Mouse (Mus musculus) B cell, adult 67 days (primary cell): ENCODE results near the gene Chrng. TPM values are rescaled to one million over a fixed set of nuclear protein-coding genes. Genes with fewer than 3 reads are reported as not detected.

ENCODE experiments used
- total RNA-seq, 2 experiments: library from RNA; stranded (reverse); gene quantifications; 4 replicates each; pipeline ENCODE4 v1.2.4; 2023

Gene Chrng
- not detected for total RNA-seq

DNA sequence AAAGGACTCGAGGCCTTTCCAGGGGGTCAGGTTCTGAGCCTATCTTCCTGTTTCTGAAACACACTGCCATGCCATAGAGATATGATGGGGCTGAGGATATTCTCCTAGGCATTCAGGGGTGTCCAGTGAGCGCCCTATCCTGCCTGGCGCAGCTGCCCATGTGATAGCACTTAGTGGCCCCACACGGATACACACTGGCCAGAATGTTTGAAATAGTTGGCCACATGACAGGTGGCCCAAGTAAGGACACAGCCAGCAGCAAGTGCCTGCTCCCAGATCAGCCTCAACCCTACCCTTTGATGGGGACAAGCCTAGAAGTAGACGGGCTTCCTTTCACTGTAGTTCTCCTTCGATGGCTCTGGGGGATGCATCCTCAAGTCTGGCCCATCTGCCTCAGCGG lies at the start of gene Chrng:
Gene Chrng, plus strand, starts transcription at position 193 of the 400 bp plus-strand sequence.

DNA sequence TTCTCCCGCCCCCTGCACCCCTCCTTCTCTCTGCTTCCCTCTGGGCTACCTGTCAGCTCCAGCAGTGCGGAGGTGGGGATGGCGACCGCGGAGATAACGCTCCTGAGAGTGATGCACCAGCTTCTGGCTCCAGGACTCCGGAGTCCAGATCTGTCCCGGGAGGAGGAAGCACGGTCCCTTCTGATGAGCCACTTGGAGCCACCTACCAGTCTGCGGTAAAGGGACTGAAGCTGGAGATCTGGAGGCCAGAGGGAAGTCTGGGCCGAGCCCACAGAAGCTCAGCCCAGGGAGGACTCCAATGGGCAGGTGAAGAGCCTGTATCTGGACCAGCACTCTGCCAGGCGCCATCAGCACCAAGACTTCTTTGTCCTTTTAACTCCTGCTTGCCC lies 48.3 kb upstream of the Chrng start, which contains the start of gene Ecel1:
Gene Ecel1, minus strand, starts transcription at position 323 of the 389 bp plus-strand sequence.

DNA sequence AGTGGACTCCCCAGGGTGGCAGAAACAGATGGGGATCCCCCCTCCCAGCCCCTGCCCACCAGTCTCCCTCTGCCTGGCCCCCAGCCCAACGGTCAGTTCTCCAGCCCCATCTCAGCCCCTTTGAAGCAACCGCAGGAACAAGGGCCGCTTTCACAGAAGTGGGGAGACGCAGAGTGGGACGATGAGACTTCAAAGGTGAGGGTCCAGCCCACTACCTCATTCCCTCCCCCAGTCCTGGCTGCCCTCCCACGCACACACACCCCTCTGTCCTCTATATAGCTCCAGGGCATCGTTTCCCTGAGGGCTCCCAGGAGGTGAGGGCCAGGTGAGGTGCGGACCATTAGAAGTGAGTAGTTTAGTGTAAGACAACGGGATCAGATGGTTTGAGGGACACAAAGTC lies 21.4 kb upstream of the Chrng start, which contains the start of gene Prss56:
Gene Prss56, plus strand, starts transcription at position 301 of the 400 bp plus-strand sequence.

DNA sequence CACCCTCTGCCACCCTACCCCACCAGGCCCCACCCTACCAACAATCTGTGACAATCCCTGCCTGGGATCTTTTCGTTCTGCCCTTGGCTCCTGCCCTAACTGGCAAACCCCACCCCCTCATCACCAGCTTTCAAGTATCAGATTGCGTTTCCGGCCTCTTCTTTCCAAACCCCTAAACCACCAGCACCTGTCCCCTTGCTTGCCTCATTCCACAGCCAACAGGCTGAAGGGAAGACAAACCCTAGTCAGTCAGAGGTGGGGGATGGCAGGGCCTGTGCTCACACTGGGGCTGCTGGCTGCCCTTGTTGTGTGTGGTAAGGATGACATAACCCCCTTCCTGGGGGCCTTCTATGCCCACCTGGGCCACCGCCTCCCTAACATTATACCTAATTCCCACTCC lies 14.0 kb upstream of the Chrng start, which contains the start of gene Chrnd:
Gene Chrnd, plus strand, starts transcription at position 179 of the 400 bp plus-strand sequence.

DNA sequence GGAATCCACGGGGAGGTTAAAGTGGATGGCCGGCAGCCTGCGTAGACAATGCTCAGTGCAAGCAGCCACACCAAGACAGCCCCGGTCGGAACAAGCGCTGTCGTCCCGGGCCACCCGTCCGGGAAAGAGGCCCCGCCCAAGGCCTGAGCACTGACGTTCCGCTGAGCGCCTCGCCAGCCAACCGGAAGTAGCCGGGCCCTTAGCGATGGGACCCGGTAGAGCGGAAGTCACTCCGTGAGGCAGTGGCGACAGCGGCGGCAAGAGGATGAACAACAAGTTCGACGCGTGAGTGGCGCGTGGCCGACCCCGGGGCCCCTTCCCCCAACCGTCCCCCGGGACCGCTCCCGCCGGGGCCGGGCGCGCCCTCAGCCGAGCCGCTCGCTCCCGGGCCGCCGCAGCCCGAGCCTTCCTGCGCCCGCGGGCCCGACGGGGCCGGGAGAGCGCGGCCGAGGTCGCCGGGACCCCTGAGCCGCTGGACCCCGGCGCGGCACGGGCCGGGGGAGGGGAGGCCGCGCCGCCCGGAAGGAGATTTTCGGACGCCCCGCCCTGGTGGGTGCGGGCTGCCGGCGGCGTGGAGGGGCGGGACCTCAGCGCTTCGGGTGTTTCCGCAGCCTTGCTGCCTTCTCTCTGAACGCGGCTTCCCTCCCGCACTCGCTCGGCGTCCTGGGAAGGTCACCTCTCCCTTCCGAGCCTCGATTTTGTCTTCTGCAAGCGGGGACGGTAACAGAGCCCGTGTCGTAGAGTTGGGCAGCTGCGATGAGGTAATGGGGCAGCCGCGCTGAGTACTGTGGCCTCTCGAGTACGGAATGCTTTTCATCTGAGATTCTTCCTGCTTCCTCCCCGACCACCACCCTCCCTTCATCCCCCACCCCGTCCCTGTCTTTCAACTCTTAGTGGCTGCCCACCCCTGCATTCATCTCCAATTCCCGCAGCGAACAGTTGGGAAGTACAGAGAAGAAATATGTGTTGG lies 9.6 kb downstream of the Chrng start, which contains the start of gene Eif4e2:
Gene Eif4e2, plus strand, starts transcription at position 180 of the 970 bp plus-strand sequence.

Other genes with a start within 250 kb of the Chrng start
- not detected for gene Alppl2, start 114.7 kb upstream of the Chrng start, total RNA-seq
- gene Alpi, start 103.1 kb upstream of the Chrng start, total RNA-seq = not detected
- not detected for gene Akp3, start 79.7 kb upstream of the Chrng start, total RNA-seq
- not detected for gene Ecel1, start 48.1 kb upstream of the Chrng start, total RNA-seq
- gene Prss56, start 21.3 kb upstream of the Chrng start, total RNA-seq = not detected
- not detected for gene Chrnd, start 14.1 kb upstream of the Chrng start, total RNA-seq
- gene Eif4e2, start 9.3 kb downstream of the Chrng start, total RNA-seq = 100 to 1,000 TPM; 100 to 104 TPM
- not detected for gene Efhd1, start 59.7 kb downstream of the Chrng start, total RNA-seq
- 100 to 1,000 TPM; 137 to 143 TPM for gene Gigyf2, start 122.3 kb downstream of the Chrng start, total RNA-seq
- gene Kcnj13, start 190.1 kb downstream of the Chrng start, total RNA-seq = not detected